Mouse (Mus musculus): ENCODE data around the gene Taf1c. TPM values are rescaled to one million over a fixed set of nuclear protein-coding genes. Genes with fewer than 3 reads are reported as not detected.

Taf1c gene
- polyA plus RNA-seq, 1 experiment from 2014 or later = 5.7 TPM

- TF ChIP-seq CTCF (IDR thresholded peaks at IDR 0.05) (no peak), EP300 (IDR thresholded peaks at IDR 0.05) (no peak)
- Histone ChIP-seq H3K4me2 (replicated peaks; ENCODE audit: low read depth, low read length) (no peak overlapping the region), H3K36me3 (ENCODE audit: insufficient read depth, low read length) (no peaks in the 10 kb centered on the region), H3K9me3 (ENCODE audit: low read length) (no peaks in the 10 kb centered on the region), H3K27me3 (replicated peaks; ENCODE audit: insufficient read depth, low read length) (no peaks in the 10 kb centered on the region), H3K27ac (ENCODE audit: low read length) (no peak overlapping the region), H3K4me3 (ENCODE audit: low read depth, low read length) (no peak overlapping the region), H3K9ac (replicated peaks; ENCODE audit: low read depth) (no peak overlapping the region), H3K4me1 (ENCODE audit: insufficient read depth, low read depth, low read length) (no peaks in the 10 kb centered on the region)
- no peak for DNase-seq (ENCODE audit: low spot score)
- no peak for ATAC-seq
- WGBS = 50% methylated on average over 6 of the region's 6 CpGs
Observed at GRCm38 (mm10) chr8:119620116-119620840, 15.3 kb upstream of the Taf1c start.

- WGBS = 35% methylated on average over 5 of the region's 5 CpGs
- Histone ChIP-seq H3K36me3 (ENCODE audit: insufficient read depth, low read length) (no peaks in the 10 kb centered on the region), H3K27ac (ENCODE audit: low read length) (no peak overlapping the region), H3K4me2 (replicated peaks; ENCODE audit: low read depth, low read length) (no peak overlapping the region), H3K4me3 (ENCODE audit: low read depth, low read length) (no peak overlapping the region), H3K4me1 (ENCODE audit: insufficient read depth, low read depth, low read length) (no peaks in the 10 kb centered on the region), H3K27me3 (replicated peaks; ENCODE audit: insufficient read depth, low read length) (no peaks in the 10 kb centered on the region), H3K9ac (replicated peaks; ENCODE audit: low read depth) (no peak overlapping the region), H3K9me3 (ENCODE audit: low read length) (no peaks in the 10 kb centered on the region)
- TF ChIP-seq CTCF (IDR thresholded peaks at IDR 0.05) = no peak
- no peak for TF ChIP-seq EP300 (IDR thresholded peaks at IDR 0.05)
- no peak for ATAC-seq
- DNase-seq (ENCODE audit: low spot score) = no peak
Observed at GRCm38 (mm10) chr8:119618887-119619286, 13.9 kb upstream of the Taf1c start.

DNA sequence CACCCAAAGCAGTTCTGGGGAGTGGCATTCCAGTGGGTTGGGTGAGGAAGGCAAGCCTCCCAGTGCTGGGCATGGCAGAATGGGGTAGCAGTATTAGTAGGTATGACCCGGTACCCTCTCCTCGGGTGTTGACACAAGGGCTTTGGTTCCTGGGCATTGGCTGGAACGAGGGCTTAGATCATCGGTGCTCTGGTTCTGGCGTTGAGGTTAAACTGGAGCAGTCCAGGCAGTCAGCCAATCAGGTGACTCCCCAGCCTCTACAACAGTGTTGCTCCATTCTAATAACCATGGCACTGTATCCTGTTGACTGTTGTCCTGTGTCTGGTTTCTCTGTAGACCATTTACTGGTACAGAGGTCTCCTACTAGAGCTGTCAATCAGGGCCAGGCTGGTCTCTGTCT is 12.6 kb upstream of the Taf1c start:
- TF ChIP-seq CTCF (IDR thresholded peaks at IDR 0.05) (no peak), EP300 (IDR thresholded peaks at IDR 0.05) (no peak)
- no peak overlapping the region for H3K27ac ChIP-seq (ENCODE audit: low read length)
- no peaks in the 10 kb centered on the region for H3K4me1 ChIP-seq (ENCODE audit: insufficient read depth, low read depth, low read length)
- H3K4me3 ChIP-seq (ENCODE audit: low read depth, low read length) = no peak overlapping the region
- no peak for ATAC-seq
- WGBS = 64% methylated on average over 5 of the region's 5 CpGs
- H3K27me3 ChIP-seq (replicated peaks; ENCODE audit: insufficient read depth, low read length) = no peaks in the 10 kb centered on the region
- DNase-seq (ENCODE audit: low spot score) = no peak
- no peaks in the 10 kb centered on the region for H3K36me3 ChIP-seq (ENCODE audit: insufficient read depth, low read length)
- no peaks in the 10 kb centered on the region for H3K9me3 ChIP-seq (ENCODE audit: low read length)
- no peak overlapping the region for H3K4me2 ChIP-seq (replicated peaks; ENCODE audit: low read depth, low read length)
- H3K9ac ChIP-seq (replicated peaks; ENCODE audit: low read depth) = no peak overlapping the region

GRCm38 (mm10) chr8:119616811-119617210 is 11.8 kb upstream of the Taf1c start:
- Histone ChIP-seq H3K36me3 (ENCODE audit: insufficient read depth, low read length) (no peaks in the 10 kb centered on the region), H3K27ac (ENCODE audit: low read length) (no peak overlapping the region)

DNA sequence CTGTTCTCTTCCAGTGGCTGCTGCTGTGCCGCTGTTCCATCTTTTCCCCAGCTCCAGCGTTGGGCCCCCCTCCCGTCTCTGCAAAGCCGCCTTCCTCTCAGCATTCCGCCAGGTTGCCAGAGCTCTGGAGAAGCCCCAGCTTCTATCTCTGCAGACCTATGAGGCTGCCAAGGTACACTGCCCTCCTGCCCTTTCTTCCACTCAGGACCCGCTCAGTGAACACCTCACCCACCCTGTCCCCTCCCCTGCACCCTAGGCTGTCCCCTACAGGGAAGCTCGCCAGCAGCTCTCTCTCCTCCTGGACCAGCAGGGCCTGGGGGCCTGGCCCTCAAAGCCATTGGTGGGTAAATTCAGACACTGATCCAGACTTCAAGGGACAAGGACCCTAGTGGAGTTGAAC is 11.3 kb upstream of the Taf1c start:
- Histone ChIP-seq H3K4me3 (ENCODE audit: low read depth, low read length) (no peak overlapping the region), H3K9ac (replicated peaks; ENCODE audit: low read depth) (no peak overlapping the region), H3K36me3 (ENCODE audit: insufficient read depth, low read length) (no peaks in the 10 kb centered on the region), H3K4me2 (replicated peaks; ENCODE audit: low read depth, low read length) (no peak overlapping the region), H3K4me1 (ENCODE audit: insufficient read depth, low read depth, low read length) (no peaks in the 10 kb centered on the region), H3K27me3 (replicated peaks; ENCODE audit: insufficient read depth, low read length) (no peaks in the 10 kb centered on the region), H3K9me3 (ENCODE audit: low read length) (no peaks in the 10 kb centered on the region), H3K27ac (ENCODE audit: low read length) (no peak overlapping the region)
- 49% methylated on average over 5 of the region's 7 CpGs for WGBS
- DNase-seq (ENCODE audit: low spot score) (no peak), ATAC-seq (no peak)
- no peak for TF ChIP-seq CTCF (IDR thresholded peaks at IDR 0.05)
- no peak for TF ChIP-seq EP300 (IDR thresholded peaks at IDR 0.05)

More at GRCm38 (mm10) chr8:119616811-119617210, 11.8 kb upstream of the Taf1c start:
- Histone ChIP-seq H3K27me3 (replicated peaks; ENCODE audit: insufficient read depth, low read length) (no peaks in the 10 kb centered on the region), H3K4me1 (ENCODE audit: insufficient read depth, low read depth, low read length) (no peaks in the 10 kb centered on the region), H3K9me3 (ENCODE audit: low read length) (no peaks in the 10 kb centered on the region), H3K4me2 (replicated peaks; ENCODE audit: low read depth, low read length) (no peak overlapping the region), H3K4me3 (ENCODE audit: low read depth, low read length) (no peak overlapping the region), H3K9ac (replicated peaks; ENCODE audit: low read depth) (no peak overlapping the region)
- DNase-seq (ENCODE audit: low spot score) (no peak), ATAC-seq (no peak)
- WGBS = 92% methylated on average over 4 of the region's 4 CpGs
- TF ChIP-seq EP300 (IDR thresholded peaks at IDR 0.05) = no peak
- no peak for TF ChIP-seq CTCF (IDR thresholded peaks at IDR 0.05)

GRCm38 (mm10) chr8:119615096-119615495 is 10.1 kb upstream of the Taf1c start:
- H3K27me3 ChIP-seq (replicated peaks; ENCODE audit: insufficient read depth, low read length) = no peaks in the 10 kb centered on the region
- TF ChIP-seq EP300 (IDR thresholded peaks at IDR 0.05) (no peak), CTCF (IDR thresholded peaks at IDR 0.05) (no peak)
- H3K4me3 ChIP-seq (ENCODE audit: low read depth, low read length) = no peak overlapping the region
- H3K36me3 ChIP-seq (ENCODE audit: insufficient read depth, low read length) = no peaks in the 10 kb centered on the region
- no peak for ATAC-seq
- no peaks in the 10 kb centered on the region for H3K9me3 ChIP-seq (ENCODE audit: low read length)
- DNase-seq (ENCODE audit: low spot score) = no peak
- 77% methylated on average over 14 of the region's 14 CpGs for WGBS
- H3K4me2 ChIP-seq (replicated peaks; ENCODE audit: low read depth, low read length) = no peak overlapping the region
- no peak overlapping the region for H3K27ac ChIP-seq (ENCODE audit: low read length)
- no peak overlapping the region for H3K9ac ChIP-seq (replicated peaks; ENCODE audit: low read depth)
- no peaks in the 10 kb centered on the region for H3K4me1 ChIP-seq (ENCODE audit: insufficient read depth, low read depth, low read length)
